Comparison of ENCODE assay signal across 22 mouse cellular contexts in genomic region chr2:103953050-103953835, GRCm38 (mm10). TPM values are rescaled to one million over a fixed set of nuclear protein-coding genes. Genes with fewer than 3 reads are reported as not detected.
DNase-seq lines count a peak whose midpoint lies in the region; ATAC-seq lines count a peak whose summit lies in the region.
"Had no signal": no experiment of that assay in that cellular context is flagged by ENCODE, and none has a peak within 500 bp of the region (broad histone marks: within the 10 kb centered on the region; RNA-seq: fewer than 3 reads in every experiment).

No protein-coding gene starts in this region.

- WGBS in hindbrain, embryonic 16.5 days: 84% methylated on average over 6 of the region's 6 CpGs
- 94% methylated on average over 6 of the region's 6 CpGs for WGBS in hindbrain, embryonic 12.5 days
- 89% methylated on average over 6 of the region's 6 CpGs for WGBS in neural tube, embryonic 14.5 days

- H3K4me3 ChIP-seq in hindbrain, embryonic 16.5 days (ENCODE audit: low read length): no peak overlapping the region
- no peak overlapping the region for H3K4me3 ChIP-seq in hindbrain, embryonic 12.5 days
- no peak overlapping the region for H3K4me3 ChIP-seq in neural tube, embryonic 14.5 days (ENCODE audit: low read depth, low read length)
- H3K4me3 ChIP-seq: heart, embryonic 15.5 days; kidney, embryonic 15.5 days; limb, embryonic 13.5 days; liver, embryonic 15.5 days; midbrain, embryonic 12.5 days had no signal

- no peak overlapping the region for H3K4me2 ChIP-seq in hindbrain, embryonic 16.5 days (ENCODE audit: low read length)
- no peak overlapping the region for H3K4me2 ChIP-seq in hindbrain, embryonic 12.5 days (replicated peaks)
- H3K4me2 ChIP-seq in neural tube, embryonic 14.5 days (ENCODE audit: low read depth, low read length): no peak overlapping the region
- H3K4me2 ChIP-seq: heart, embryonic 15.5 days; kidney, embryonic 15.5 days; limb, embryonic 13.5 days; liver, embryonic 15.5 days; midbrain, embryonic 12.5 days had no signal

- H3K27ac ChIP-seq in hindbrain, embryonic 16.5 days (ENCODE audit: low read depth, low read length): no peak overlapping the region; the same call in 1 of the 2 replicates
- H3K27ac ChIP-seq in hindbrain, embryonic 12.5 days: no peak overlapping the region
- H3K27ac ChIP-seq in neural tube, embryonic 14.5 days (ENCODE audit: low read depth, low read length): peak overlapping the region; percentile 22; the same call in 1 of the 2 replicates
- H3K27ac ChIP-seq: heart, embryonic 15.5 days; kidney, embryonic 15.5 days; limb, embryonic 13.5 days; midbrain, embryonic 12.5 days had no signal

- H3K4me1 ChIP-seq in hindbrain, embryonic 16.5 days (ENCODE audit: control insufficient read depth, insufficient read depth, low read depth, low read length): no peaks in the 10 kb centered on the region; the same call in 1 of the 2 replicates
- no peaks in the 10 kb centered on the region for H3K4me1 ChIP-seq in hindbrain, embryonic 12.5 days
- no peaks in the 10 kb centered on the region for H3K4me1 ChIP-seq in neural tube, embryonic 14.5 days (ENCODE audit: control insufficient read depth, insufficient read depth, low read length)
- H3K4me1 ChIP-seq: kidney, embryonic 15.5 days; limb, embryonic 13.5 days; midbrain, embryonic 12.5 days had no signal

- no peaks in the 10 kb centered on the region for H3K27me3 ChIP-seq in hindbrain, embryonic 16.5 days (replicated peaks; ENCODE audit: control insufficient read depth, insufficient read depth, low read length)
- H3K27me3 ChIP-seq in hindbrain, embryonic 12.5 days: no peaks in the 10 kb centered on the region
- no peaks in the 10 kb centered on the region for H3K27me3 ChIP-seq in neural tube, embryonic 14.5 days (ENCODE audit: control insufficient read depth, insufficient read depth, low read length)
- H3K27me3 ChIP-seq: limb, embryonic 13.5 days; liver, embryonic 15.5 days; midbrain, embryonic 12.5 days had no signal

- DNase-seq in cerebellum, postnatal 25 days: peak; percentile 13 to 17
- no peak for DNase-seq in cerebellum, adult 18-20 months
- no peak for DNase-seq in neural tube, embryonic 10.5 days (ENCODE audit: extremely low spot score, low spot score)
- no peak for DNase-seq in adrenal gland, postnatal 10 days
- DNase-seq: adrenal gland, postnatal 14 days; cerebellum, adult 11 months; gastrocnemius, postnatal 36 days; heart, postnatal 4 days; right cerebral cortex, postnatal 14 days; spleen, adult 18-20 months; thymus, postnatal 36 days had no signal

- H3K36me3 ChIP-seq in hindbrain, embryonic 16.5 days (ENCODE audit: control insufficient read depth, insufficient read depth, low read length): no peaks in the 10 kb centered on the region
- H3K36me3 ChIP-seq in hindbrain, embryonic 12.5 days: no peaks in the 10 kb centered on the region
- H3K36me3 ChIP-seq in neural tube, embryonic 14.5 days (ENCODE audit: control insufficient read depth, insufficient read depth, low read length): no peaks in the 10 kb centered on the region
- H3K36me3 ChIP-seq: G1E; heart, embryonic 15.5 days; kidney, embryonic 15.5 days; limb, embryonic 13.5 days; liver, embryonic 15.5 days; midbrain, embryonic 12.5 days had no signal

- H3K9me3 ChIP-seq in hindbrain, embryonic 16.5 days (ENCODE audit: control insufficient read depth, low read length): no peaks in the 10 kb centered on the region
- no peaks in the 10 kb centered on the region for H3K9me3 ChIP-seq in hindbrain, embryonic 12.5 days (replicated peaks)
- H3K9me3 ChIP-seq in neural tube, embryonic 14.5 days (ENCODE audit: control insufficient read depth, low read length): no peaks in the 10 kb centered on the region
- H3K9me3 ChIP-seq: G1E; heart, embryonic 15.5 days; kidney, embryonic 15.5 days; limb, embryonic 13.5 days; liver, embryonic 15.5 days; midbrain, embryonic 12.5 days had no signal

- no peak overlapping the region for H3K9ac ChIP-seq in hindbrain, embryonic 16.5 days (ENCODE audit: low read depth, low read length)
- no peak overlapping the region for H3K9ac ChIP-seq in hindbrain, embryonic 12.5 days
- no peak overlapping the region for H3K9ac ChIP-seq in neural tube, embryonic 14.5 days (replicated peaks; ENCODE audit: low read depth, low read length)
- H3K9ac ChIP-seq: heart, embryonic 15.5 days; kidney, embryonic 15.5 days; limb, embryonic 13.5 days; midbrain, embryonic 12.5 days had no signal

- peak; percentile 73 for ATAC-seq in hindbrain, embryonic 16.5 days
- no peak for ATAC-seq in hindbrain, embryonic 12.5 days (ENCODE audit: low FRiP score)
- ATAC-seq in neural tube, embryonic 14.5 days (ENCODE audit: low read depth): 0 out of 2 replicates have a peak, but pooled peaks have one; percentile 46
- ATAC-seq: activated CD4-positive, CD25-positive, alpha-beta regulatory T cell, adult 4 months; intestine, postnatal 0 days had no signal

RNA-seq across cellular contexts. Expression of gene Lmo2, which starts 4.5 kb away (rescaled TPM):
- polyA plus RNA-seq in hindbrain, embryonic 16.5 days (2015; fragmentation: Nextera tagmentation; extraction: Ambion mirVana): 30.9 TPM in 2 replicates
- 25.6 and 27.2 TPM in 2 replicates for polyA plus RNA-seq in hindbrain, embryonic 12.5 days (2016; fragmentation: Nextera tagmentation; extraction: Ambion mirVana)
- polyA plus RNA-seq in neural tube, embryonic 14.5 days (2014; fragmentation: Nextera tagmentation; extraction: Ambion mirVana): 64.2 and 68.0 TPM in 2 replicates
- total RNA-seq in adrenal gland, postnatal 10 days (2021): 10 to 100 TPM; 26.9 to 37.3 TPM

Comparison
In these comparisons a context has a peak if more than half of its experiments do, and no peak if none do; other contexts are left out.
1. DNase-seq: peak in cerebellum, postnatal 25 days (2 of 2); none in cerebellum, adult 18-20 months (0 of 2), neural tube, embryonic 10.5 days (single experiment) and adrenal gland, postnatal 10 days (single experiment).